Mouse (Mus musculus) heart, postnatal 14 days (tissue): ENCODE results near the gene Mkrn2os. TPM values are rescaled to one million over a fixed set of nuclear protein-coding genes. Genes with fewer than 3 reads are reported as not detected.

Experiments used
- total RNA-seq, 2 experiments: library from RNA; stranded (reverse); gene quantifications; 2 replicates each; pipeline ENCODE4 v1.2.3; 2021

Gene Mkrn2os
- total RNA-seq, 2 experiments from 2014 or later = 0.22 TPM

Other genes starting within 250 kb of the Mkrn2os start
- 10 to 100 TPM; 14.1 to 21.6 TPM for gene Pparg, start 231.6 kb downstream of the Mkrn2os start, total RNA-seq
- 1 to 10 TPM; 7.0 to 7.5 TPM for gene Tsen2, start 47.9 kb downstream of the Mkrn2os start, total RNA-seq
- gene Mkrn2, start 9.3 kb upstream of the Mkrn2os start, total RNA-seq = 10 to 100 TPM; 35.4 to 36.0 TPM
- 100 to 1,000 TPM; 106 to 112 TPM for gene Raf1, start 84.1 kb upstream of the Mkrn2os start, total RNA-seq
- under 1 TPM in 1 of 2 experiments, not detected in 1; 0.36 TPM for gene Tmem40, start 169.8 kb upstream of the Mkrn2os start, total RNA-seq
- 10 to 100 TPM; 64.5 to 71.6 TPM for gene Cand2, start 182.0 kb upstream of the Mkrn2os start, total RNA-seq
- gene Rpl32, start 216.2 kb upstream of the Mkrn2os start, total RNA-seq = 100 to 1,000 TPM; 618 to 675 TPM
- gene Efcab12, start 245.8 kb upstream of the Mkrn2os start, total RNA-seq = under 1 TPM; 0.56 to 0.76 TPM